Mouse (Mus musculus): ENCODE data around the gene Dgkb. TPM values are rescaled to one million over a fixed set of nuclear protein-coding genes. Genes with fewer than 3 reads are reported as not detected.

Dgkb gene
- polyA plus RNA-seq, 1 experiment from 2014 or later, result 0.99 TPM

DNA sequence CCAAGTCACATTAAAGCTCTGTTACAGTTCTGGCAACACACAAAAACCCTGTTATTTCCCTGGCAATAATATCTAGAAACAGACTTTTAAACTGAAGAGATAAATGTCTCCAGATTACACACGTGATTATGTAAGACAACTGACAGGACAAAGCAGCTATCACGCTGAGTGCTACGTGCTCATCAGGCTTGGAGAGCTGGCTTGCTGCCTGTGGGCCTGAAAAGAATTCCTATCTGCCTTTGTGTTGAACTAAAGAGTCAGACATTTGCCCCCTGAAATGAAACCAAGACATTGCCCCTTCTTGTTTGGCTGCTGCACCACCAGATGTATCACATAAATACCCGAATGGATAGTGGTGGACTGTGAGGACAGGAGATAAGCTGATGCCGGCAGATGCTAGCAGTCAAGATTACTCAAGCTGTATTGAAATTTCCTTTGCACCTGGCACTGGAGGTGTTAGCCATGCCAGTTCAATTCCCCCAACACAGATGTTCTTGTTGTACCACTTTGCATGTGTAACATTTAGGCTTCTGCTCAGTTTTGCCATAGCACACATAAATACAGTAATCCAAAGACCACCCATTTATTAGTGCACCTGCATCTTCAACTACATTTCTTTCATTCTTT is 761.8 kb downstream of the Dgkb start:
- Histone ChIP-seq H3K9me3 (replicated peaks; ENCODE audit: control insufficient read depth, low read length) (no peaks in the 10 kb centered on the region), H3K4me2 (ENCODE audit: low read depth, low read length) (no peak overlapping the region), H3K4me3 (replicated peaks; ENCODE audit: low read length) (no peak overlapping the region), H3K4me1 (ENCODE audit: control insufficient read depth, insufficient read depth, low read length) (no peaks in the 10 kb centered on the region), H3K36me3 (ENCODE audit: control insufficient read depth, insufficient read depth, low read length) (no peaks in the 10 kb centered on the region), H3K27me3 (ENCODE audit: control insufficient read depth, insufficient read depth, low read length) (no peaks in the 10 kb centered on the region), H3K9ac (ENCODE audit: low read length) (no peak overlapping the region), H3K27ac (ENCODE audit: low read length) (no peak overlapping the region)
- 54% methylated on average over 5 of the region's 5 CpGs for WGBS
- no peak for ATAC-seq (ENCODE audit: insufficient read depth, low FRiP score)

DNA sequence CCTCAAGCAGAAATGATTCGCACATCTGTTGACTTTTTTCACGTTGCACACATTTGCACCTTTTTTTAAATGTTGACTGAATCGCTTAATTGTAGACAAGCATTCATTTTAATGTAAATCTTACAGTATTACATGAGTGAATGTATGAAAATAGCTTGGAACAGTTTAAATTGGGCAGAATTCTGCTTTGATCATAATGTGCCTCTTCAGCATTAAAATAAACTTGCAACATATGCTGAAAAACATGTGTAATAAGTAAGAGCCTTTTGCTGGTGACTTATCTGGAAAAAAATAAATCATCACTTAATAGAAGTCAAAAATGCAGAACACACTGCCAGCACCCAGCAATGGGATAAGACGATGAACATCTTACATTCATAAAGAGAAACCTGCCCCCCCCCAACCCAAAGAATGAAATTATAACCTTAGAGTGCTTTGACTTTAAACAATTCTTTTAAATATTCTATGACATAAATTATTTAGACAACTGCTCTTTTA is 768.9 kb downstream of the Dgkb start:
- no peaks in the 10 kb centered on the region for H3K4me1 ChIP-seq (ENCODE audit: control insufficient read depth, insufficient read depth, low read length)
- no peak overlapping the region for H3K4me2 ChIP-seq (ENCODE audit: low read depth, low read length)
- H3K9ac ChIP-seq (ENCODE audit: low read length), result no peak overlapping the region
- H3K27me3 ChIP-seq (ENCODE audit: control insufficient read depth, insufficient read depth, low read length), result no peaks in the 10 kb centered on the region
- H3K9me3 ChIP-seq (replicated peaks; ENCODE audit: control insufficient read depth, low read length), result no peaks in the 10 kb centered on the region
- ATAC-seq (ENCODE audit: insufficient read depth, low FRiP score), result no peak
- H3K27ac ChIP-seq (ENCODE audit: low read length), result no peak overlapping the region
- WGBS, result 68% methylated on average over 4 of the region's 4 CpGs
- no peak overlapping the region for H3K4me3 ChIP-seq (replicated peaks; ENCODE audit: low read length)
- H3K36me3 ChIP-seq (ENCODE audit: control insufficient read depth, insufficient read depth, low read length), result no peaks in the 10 kb centered on the region

DNA sequence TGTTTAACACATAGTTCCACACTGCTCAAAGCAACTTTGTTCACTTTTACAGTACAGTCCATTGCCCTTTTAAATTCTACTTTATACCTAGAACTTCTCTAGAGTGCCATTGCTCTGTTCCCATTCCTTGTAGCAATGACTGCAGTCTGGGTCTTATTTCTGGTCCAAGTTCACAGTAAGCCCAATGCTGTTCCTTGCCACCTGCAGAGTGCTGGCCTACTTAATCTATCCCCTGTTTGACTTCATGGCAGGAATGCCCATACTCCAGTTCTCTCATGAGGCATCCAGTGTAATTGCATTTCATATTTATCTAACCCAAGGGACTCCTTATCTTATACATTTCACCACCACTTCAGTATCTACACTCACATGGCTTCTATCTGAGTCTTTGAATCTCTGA is 772.4 kb downstream of the Dgkb start:
- H3K9ac ChIP-seq (ENCODE audit: low read length), result no peak overlapping the region
- H3K27me3 ChIP-seq (ENCODE audit: control insufficient read depth, insufficient read depth, low read length), result no peaks in the 10 kb centered on the region
- no peaks in the 10 kb centered on the region for H3K4me1 ChIP-seq (ENCODE audit: control insufficient read depth, insufficient read depth, low read length)
- H3K4me2 ChIP-seq (ENCODE audit: low read depth, low read length), result no peak overlapping the region
- H3K36me3 ChIP-seq (ENCODE audit: control insufficient read depth, insufficient read depth, low read length), result no peaks in the 10 kb centered on the region
- H3K27ac ChIP-seq (ENCODE audit: low read length), result no peak overlapping the region
- ATAC-seq (ENCODE audit: insufficient read depth, low FRiP score), result no peak
- no peak overlapping the region for H3K4me3 ChIP-seq (replicated peaks; ENCODE audit: low read length)
- H3K9me3 ChIP-seq (replicated peaks; ENCODE audit: control insufficient read depth, low read length), result no peaks in the 10 kb centered on the region

DNA sequence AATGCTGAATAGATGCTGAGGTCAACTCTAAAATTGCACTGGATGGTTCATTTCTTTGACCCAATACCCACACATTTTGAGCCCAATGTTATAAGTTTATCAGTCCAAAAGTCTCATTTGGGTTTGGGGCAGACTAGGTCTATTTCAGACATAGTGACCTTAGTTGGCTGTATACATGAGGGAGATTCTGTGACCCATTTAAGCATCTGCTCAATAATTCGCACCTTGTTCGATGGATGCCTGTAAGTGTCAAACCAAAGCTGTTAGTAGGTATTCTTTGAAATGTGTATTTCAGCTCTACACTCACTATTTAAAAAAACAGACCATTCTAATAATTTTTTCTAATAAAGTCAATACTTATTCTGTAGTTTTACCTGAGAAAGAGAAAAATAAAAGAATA is 776.1 kb downstream of the Dgkb start:
- no peaks in the 10 kb centered on the region for H3K9me3 ChIP-seq (replicated peaks; ENCODE audit: control insufficient read depth, low read length)
- no peak for ATAC-seq (ENCODE audit: insufficient read depth, low FRiP score)
- H3K4me1 ChIP-seq (ENCODE audit: control insufficient read depth, insufficient read depth, low read length), result no peaks in the 10 kb centered on the region
- WGBS, result 99% methylated on average over 2 of the region's 2 CpGs
- H3K9ac ChIP-seq (ENCODE audit: low read length), result no peak overlapping the region
- no peaks in the 10 kb centered on the region for H3K36me3 ChIP-seq (ENCODE audit: control insufficient read depth, insufficient read depth, low read length)
- no peak overlapping the region for H3K27ac ChIP-seq (ENCODE audit: low read length)
- H3K4me2 ChIP-seq (ENCODE audit: low read depth, low read length), result no peak overlapping the region
- no peaks in the 10 kb centered on the region for H3K27me3 ChIP-seq (ENCODE audit: control insufficient read depth, insufficient read depth, low read length)
- H3K4me3 ChIP-seq (replicated peaks; ENCODE audit: low read length), result no peak overlapping the region

DNA sequence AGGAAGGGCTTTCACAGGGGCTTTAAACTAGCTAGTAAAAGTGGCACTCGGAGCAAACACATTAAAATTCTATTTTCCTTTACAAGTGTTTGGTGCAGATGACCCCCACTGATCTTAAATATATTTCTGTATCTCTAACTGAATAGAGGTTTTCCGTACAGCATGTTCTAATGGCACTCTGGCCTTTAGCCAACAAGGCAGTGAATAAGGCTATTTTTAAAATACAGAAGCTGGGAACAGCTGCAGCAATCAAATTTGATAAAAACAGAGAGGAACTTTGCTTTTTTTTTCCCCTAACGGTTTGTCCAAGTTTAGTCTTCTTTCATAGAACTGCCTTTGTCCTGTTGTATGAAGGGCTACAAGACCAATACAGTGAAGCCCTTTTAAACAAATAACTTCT is 776.5 kb downstream of the Dgkb start:
- no peak overlapping the region for H3K4me2 ChIP-seq (ENCODE audit: low read depth, low read length)
- no peak overlapping the region for H3K9ac ChIP-seq (ENCODE audit: low read length)
- H3K27ac ChIP-seq (ENCODE audit: low read length), result no peak overlapping the region
- ATAC-seq (ENCODE audit: insufficient read depth, low FRiP score), result no peak
- 29% methylated on average over 3 of the region's 3 CpGs for WGBS
- no peak overlapping the region for H3K4me3 ChIP-seq (replicated peaks; ENCODE audit: low read length)
- H3K4me1 ChIP-seq (ENCODE audit: control insufficient read depth, insufficient read depth, low read length), result no peaks in the 10 kb centered on the region
- no peaks in the 10 kb centered on the region for H3K9me3 ChIP-seq (replicated peaks; ENCODE audit: control insufficient read depth, low read length)
- no peaks in the 10 kb centered on the region for H3K36me3 ChIP-seq (ENCODE audit: control insufficient read depth, insufficient read depth, low read length)
- H3K27me3 ChIP-seq (ENCODE audit: control insufficient read depth, insufficient read depth, low read length), result no peaks in the 10 kb centered on the region

DNA sequence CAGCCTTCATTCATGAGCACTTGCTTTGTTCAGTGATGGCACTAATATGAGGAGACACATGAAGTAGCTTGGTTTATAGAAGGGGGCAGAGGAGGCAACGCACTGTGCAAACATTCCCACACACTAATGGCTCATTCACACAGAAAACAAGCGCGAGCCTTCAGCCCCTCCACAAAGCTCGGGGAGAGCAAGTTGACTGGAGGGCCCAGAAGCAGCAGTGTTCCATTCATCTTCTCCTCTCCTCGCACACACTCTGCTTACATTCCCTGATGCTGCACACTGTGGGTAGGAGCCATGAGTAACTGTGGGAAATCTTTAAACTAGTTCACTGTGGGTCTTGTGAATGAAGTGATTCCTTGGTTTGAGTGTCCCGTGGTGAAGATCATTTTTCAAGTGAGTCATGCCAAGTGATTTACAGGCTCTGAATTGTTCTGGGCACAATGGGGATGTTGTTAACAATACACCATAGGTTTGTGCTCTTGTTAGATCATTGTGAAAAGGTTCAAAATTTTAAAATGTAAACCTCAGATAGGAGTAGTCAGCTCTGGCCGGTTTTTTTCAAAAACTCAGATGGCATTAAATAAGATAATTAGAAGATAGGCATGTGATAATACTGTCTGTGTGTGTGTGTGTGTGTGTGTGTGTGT is 779.0 kb downstream of the Dgkb start:
- Histone ChIP-seq H3K9ac (ENCODE audit: low read length) (no peak overlapping the region), H3K4me2 (ENCODE audit: low read depth, low read length) (no peak overlapping the region), H3K4me3 (replicated peaks; ENCODE audit: low read length) (no peak overlapping the region), H3K9me3 (replicated peaks; ENCODE audit: control insufficient read depth, low read length) (no peaks in the 10 kb centered on the region), H3K4me1 (ENCODE audit: control insufficient read depth, insufficient read depth, low read length) (no peaks in the 10 kb centered on the region), H3K27me3 (ENCODE audit: control insufficient read depth, insufficient read depth, low read length) (no peaks in the 10 kb centered on the region), H3K27ac (ENCODE audit: low read length) (no peak overlapping the region), H3K36me3 (ENCODE audit: control insufficient read depth, insufficient read depth, low read length) (no peaks in the 10 kb centered on the region)
- WGBS, result 28% methylated on average over 7 of the region's 7 CpGs
- ATAC-seq (ENCODE audit: insufficient read depth, low FRiP score), result no peak

DNA sequence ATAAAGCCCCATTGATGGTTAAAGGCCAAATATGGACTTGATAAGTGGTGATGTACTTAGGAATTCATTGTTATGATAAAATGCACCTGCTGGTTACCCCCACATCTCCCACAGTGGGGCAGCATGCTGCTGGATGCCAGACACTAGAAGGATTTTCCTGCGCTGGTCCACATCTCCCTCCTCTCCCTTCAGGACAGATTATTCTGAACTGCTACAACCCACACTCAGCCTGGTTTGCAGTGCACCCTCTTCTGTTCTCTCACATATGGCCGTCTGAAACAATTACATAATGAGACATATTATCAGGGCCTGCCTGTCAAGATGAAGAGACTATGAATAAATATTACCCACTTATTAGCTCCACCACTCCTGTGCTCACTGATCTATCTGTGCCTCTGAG is 780.6 kb downstream of the Dgkb start:
- H3K4me1 ChIP-seq (ENCODE audit: control insufficient read depth, insufficient read depth, low read length), result no peaks in the 10 kb centered on the region
- H3K9me3 ChIP-seq (replicated peaks; ENCODE audit: control insufficient read depth, low read length), result no peaks in the 10 kb centered on the region
- H3K4me3 ChIP-seq (replicated peaks; ENCODE audit: low read length), result no peak overlapping the region
- no peak overlapping the region for H3K27ac ChIP-seq (ENCODE audit: low read length)
- no peak overlapping the region for H3K4me2 ChIP-seq (ENCODE audit: low read depth, low read length)
- no peak; the same call in 1 of the 2 replicates for ATAC-seq (ENCODE audit: insufficient read depth, low FRiP score)
- no peak overlapping the region for H3K9ac ChIP-seq (ENCODE audit: low read length)
- H3K36me3 ChIP-seq (ENCODE audit: control insufficient read depth, insufficient read depth, low read length), result no peaks in the 10 kb centered on the region
- no peaks in the 10 kb centered on the region for H3K27me3 ChIP-seq (ENCODE audit: control insufficient read depth, insufficient read depth, low read length)
- 36% methylated on average over 2 of the region's 2 CpGs for WGBS

DNA sequence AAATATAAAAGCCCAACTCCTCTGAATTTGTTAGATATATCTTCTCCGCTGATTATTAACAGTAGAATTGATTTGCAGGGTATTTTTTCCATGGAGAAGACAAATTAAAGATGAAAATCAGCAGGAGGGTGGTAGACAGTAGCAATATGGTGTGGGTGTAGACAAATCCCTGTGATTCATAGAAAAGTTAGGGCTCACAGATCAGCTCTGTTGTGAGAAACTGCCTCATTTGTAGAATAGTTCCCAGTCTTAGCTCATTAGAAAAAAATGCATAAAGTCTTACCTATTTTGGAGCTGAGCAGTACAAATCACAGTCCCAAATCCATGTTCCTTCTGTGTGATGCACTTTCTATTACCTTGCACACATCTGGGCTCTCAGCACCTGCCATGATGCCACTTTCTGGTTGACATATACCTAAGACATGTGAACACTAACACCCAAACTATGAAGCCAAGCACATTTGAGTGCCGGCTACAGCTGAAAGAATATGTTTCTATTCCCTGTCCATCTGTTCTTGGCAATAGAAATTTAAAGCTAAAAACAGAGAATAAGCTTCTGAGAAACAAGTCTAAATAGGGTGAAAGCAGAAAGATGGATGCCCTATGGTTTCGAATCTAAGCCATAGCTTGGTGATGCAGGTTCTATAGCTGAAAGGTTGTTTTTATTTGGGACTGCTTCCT is 782.8 kb downstream of the Dgkb start:
- Histone ChIP-seq H3K4me2 (ENCODE audit: low read depth, low read length) (no peak overlapping the region), H3K27me3 (ENCODE audit: control insufficient read depth, insufficient read depth, low read length) (no peaks in the 10 kb centered on the region), H3K4me3 (replicated peaks; ENCODE audit: low read length) (no peak overlapping the region), H3K9me3 (replicated peaks; ENCODE audit: control insufficient read depth, low read length) (no peaks in the 10 kb centered on the region), H3K36me3 (ENCODE audit: control insufficient read depth, insufficient read depth, low read length) (no peaks in the 10 kb centered on the region), H3K27ac (ENCODE audit: low read length) (no peak overlapping the region), H3K4me1 (ENCODE audit: control insufficient read depth, insufficient read depth, low read length) (no peaks in the 10 kb centered on the region), H3K9ac (ENCODE audit: low read length) (no peak overlapping the region)
- ATAC-seq (ENCODE audit: insufficient read depth, low FRiP score), result no peak
- 90% methylated on average over 3 of the region's 3 CpGs for WGBS

DNA sequence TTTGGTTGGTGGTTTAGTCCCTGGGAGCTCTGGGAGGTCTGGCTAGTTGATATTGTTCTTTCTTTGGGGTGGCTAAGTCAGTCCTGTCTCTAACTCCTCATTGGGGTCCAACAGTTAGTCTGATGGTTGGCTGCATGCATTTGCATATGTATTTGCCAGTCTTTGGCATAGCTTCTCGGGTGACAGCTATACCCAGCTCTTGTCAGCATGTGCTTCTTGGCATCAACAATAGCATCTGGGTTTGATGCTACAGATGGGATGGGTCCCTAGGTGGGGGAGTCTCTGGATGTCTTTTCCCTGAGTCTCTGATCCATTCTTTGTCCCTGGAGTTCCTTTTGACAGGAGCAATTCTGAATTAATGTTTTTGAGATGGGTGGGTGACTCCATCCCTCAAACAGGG is 790.6 kb downstream of the Dgkb start:
- 81% methylated on average over 1 of the region's 1 CpGs for WGBS
- Histone ChIP-seq H3K36me3 (ENCODE audit: control insufficient read depth, insufficient read depth, low read length) (no peaks in the 10 kb centered on the region), H3K9me3 (replicated peaks; ENCODE audit: control insufficient read depth, low read length) (no peaks in the 10 kb centered on the region), H3K4me1 (ENCODE audit: control insufficient read depth, insufficient read depth, low read length) (no peaks in the 10 kb centered on the region), H3K27me3 (ENCODE audit: control insufficient read depth, insufficient read depth, low read length) (no peaks in the 10 kb centered on the region), H3K4me3 (replicated peaks; ENCODE audit: low read length) (no peak overlapping the region), H3K9ac (ENCODE audit: low read length) (no peak overlapping the region), H3K27ac (ENCODE audit: low read length) (no peak overlapping the region), H3K4me2 (ENCODE audit: low read depth, low read length) (no peak overlapping the region)
- ATAC-seq (ENCODE audit: insufficient read depth, low FRiP score), result no peak

Data from stomach, embryonic 16.5 days (tissue).